Mouse (Mus musculus) cerebellum, postnatal 4 days (tissue): ENCODE data around the gene Olfr835.

ENCODE experiments used
- DNase-seq, 2 experiments: peaks; one replicate each; pipeline ENCODE4 v3.0.0; 2022; ENCODE audit warnings: low spot score in 2 of 2, mixed read lengths in 1 of 2

The Olfr835 gene

GRCm38 (mm10) chr9:19032435-19032834, at the start of gene Olfr835:
Gene Olfr835, plus strand, starts transcription at chr9:19032735.
- DNase-seq = no peak

GRCm38 (mm10) chr9:18987690-18988089, 44.8 kb upstream of the Olfr835 start, which contains the start of gene Olfr834:
Gene Olfr834, plus strand, starts transcription at chr9:18987990.
- DNase-seq = no peak

- DNase-seq = no peak
Measured at GRCm38 (mm10) chr9:19084986-19085385, 52.5 kb downstream of the Olfr835 start.
